Mouse (Mus musculus) heart, adult 2 months (tissue): ENCODE data around the gene Akirin2.

ENCODE experiments used
- CTCF ChIP-seq: fragments of 200-600 bp; IDR thresholded peaks from 2 replicates; pipeline ENCODE4 v1.8.1; 2022; ENCODE audit warnings: antibody characterized with exemption, mild to moderate bottlenecking, moderate library complexity
- EP300 ChIP-seq: fragments of 200-500 bp; IDR thresholded peaks from 2 replicates; pipeline ENCODE4 v1.6.1; 2011; ENCODE audit warnings: low read depth, low read length, control low read depth; ENCODE audit not compliant: insufficient read depth
- POLR2A ChIP-seq: fragments of 200-500 bp; IDR thresholded peaks from 2 replicates; pipeline ENCODE4 v1.6.1; 2011; ENCODE audit warnings: mild to moderate bottlenecking, low read depth, low read length, control low read depth; ENCODE audit not compliant: insufficient read depth

GRCm38 (mm10) chr4:34555604-34556003, 4.9 kb downstream of the Akirin2 start:
- no peak for TF ChIP-seq CTCF
- TF ChIP-seq POLR2A: no peak
- no peak for TF ChIP-seq EP300
